Mouse (Mus musculus): Measurements from ENCODE around the gene Gm49373.
"Not testable (repeated sequence)": the region's sequence is repeated elsewhere in the genome, so short reads cannot be mapped to it uniquely, and the experiment has no call there.

The Gm49373 gene

GRCm38 (mm10) chr9:21075625-21076024 lies 2.7 kb upstream of the Gm49373 start:
- in situ Hi-C loops (cut with MboI; ENCODE audit: unreplicated experiment in 2 of 2) = no loop called here

GRCm38 (mm10) chr9:21074173-21074572 lies 1.3 kb upstream of the Gm49373 start:
- in situ Hi-C loops (cut with MboI; ENCODE audit: unreplicated experiment in 2 of 2) = loop anchor here in 1 of 2 experiments (5.0 kb wide), 1 partner anchor 37 kb away; no protein-coding TSS in a partner anchor

GRCm38 (mm10) chr9:21072641-21073040 lies 255 bp downstream of the Gm49373 start:
- in situ Hi-C loops (cut with MboI; ENCODE audit: unreplicated experiment in 2 of 2) = loop anchor here in 1 of 2 experiments (5.0 kb wide), 1 partner anchor 35 kb away; no protein-coding TSS in a partner anchor

DNA sequence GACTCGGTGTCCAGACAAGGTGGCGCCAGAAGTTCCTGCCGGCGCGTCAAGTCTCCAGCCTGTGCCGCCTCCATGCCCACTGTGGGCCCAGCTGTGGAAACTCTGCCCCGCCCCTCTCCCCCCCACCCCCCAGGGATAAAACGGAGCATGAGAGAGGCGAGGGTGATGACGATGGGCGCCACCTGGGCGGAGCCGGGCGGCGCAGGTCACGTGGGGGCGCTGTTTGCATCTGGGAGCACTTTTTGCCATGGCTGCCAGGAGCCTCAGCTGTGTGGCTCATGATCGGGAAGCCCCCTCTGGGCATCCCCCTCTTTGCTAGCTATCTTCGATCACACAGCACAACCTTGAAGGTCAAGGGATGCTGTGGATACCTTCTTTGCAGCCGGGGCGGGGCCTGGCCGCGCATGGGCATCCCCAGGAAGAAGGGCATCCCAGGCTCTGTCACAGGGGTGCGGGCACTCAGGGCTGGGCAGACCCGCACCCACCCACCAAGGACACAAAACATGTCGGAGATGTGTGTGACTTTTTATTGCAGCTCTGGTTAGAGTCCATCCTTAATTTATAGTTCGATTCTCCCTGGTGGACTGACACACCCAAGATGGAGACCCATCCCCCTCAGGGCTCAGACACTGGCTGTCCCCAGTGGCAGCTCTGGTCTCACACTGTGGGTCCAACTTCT lies 5.8 kb downstream of the Gm49373 start, which contains the start of gene Zglp1:
Gene Zglp1 (minus strand): TSS at position 88 of the 679 bp plus-strand sequence.
- in situ Hi-C loops (cut with MboI; ENCODE audit: unreplicated experiment in 2 of 2) = no loop called here

GRCm38 (mm10) chr9:21062928-21063327 lies 10.0 kb downstream of the Gm49373 start:
- in situ Hi-C loops (cut with MboI; ENCODE audit: unreplicated experiment in 2 of 2) = no loop called here

- in situ Hi-C loops (cut with MboI; ENCODE audit: unreplicated experiment in 2 of 2) = no loop called here
Observed at GRCm38 (mm10) chr9:21051578-21051977, 21.3 kb downstream of the Gm49373 start.

GRCm38 (mm10) chr9:21045235-21045634 lies 27.7 kb downstream of the Gm49373 start:
- in situ Hi-C loops (cut with MboI; ENCODE audit: unreplicated experiment in 2 of 2) = no loop called here

DNA sequence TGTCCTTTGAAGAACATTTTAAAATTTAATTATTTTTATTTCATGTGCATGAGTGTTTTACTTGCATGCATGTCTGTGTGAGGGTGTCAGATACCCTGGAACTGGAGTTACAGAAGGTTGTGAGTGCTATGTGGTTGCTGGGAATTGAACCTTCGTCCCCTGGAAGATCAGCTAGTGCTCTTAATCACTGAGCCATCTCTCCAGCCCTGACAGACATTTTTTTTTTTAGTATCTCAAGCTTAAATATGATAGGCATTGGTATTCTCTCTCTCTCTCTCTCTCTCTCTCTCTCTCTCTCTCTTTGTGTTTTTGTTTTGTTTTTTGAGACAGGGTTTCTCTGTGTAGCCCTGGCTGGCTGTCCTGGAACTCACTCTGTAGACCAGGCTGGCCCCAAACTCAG lies 28.1 kb downstream of the Gm49373 start:
- in situ Hi-C loops (cut with MboI; ENCODE audit: unreplicated experiment in 2 of 2) = not testable (repeated sequence)

- in situ Hi-C loops (cut with MboI; ENCODE audit: unreplicated experiment in 2 of 2) = no loop called here
Observed at GRCm38 (mm10) chr9:21043563-21043962, 29.3 kb downstream of the Gm49373 start.

- in situ Hi-C loops (cut with MboI; ENCODE audit: unreplicated experiment in 2 of 2) = no loop called here
Observed at GRCm38 (mm10) chr9:21041308-21041707, 31.6 kb downstream of the Gm49373 start.

GRCm38 (mm10) chr9:21039779-21040178 lies 33.1 kb downstream of the Gm49373 start:
- in situ Hi-C loops (cut with MboI; ENCODE audit: unreplicated experiment in 2 of 2) = loop anchor here in 1 of 2 experiments (5.0 kb wide), 1 partner anchor 33 kb away; the partner anchor contains the start of genes Fdx1l and Gm49373

- in situ Hi-C loops (cut with MboI; ENCODE audit: unreplicated experiment in 2 of 2) = loop anchor here in 1 of 2 experiments (5.0 kb wide), 1 partner anchor 35 kb away; the partner anchor contains the start of genes Fdx1l and Gm49373
Observed at GRCm38 (mm10) chr9:21037481-21037891, 35.4 kb downstream of the Gm49373 start.

DNA sequence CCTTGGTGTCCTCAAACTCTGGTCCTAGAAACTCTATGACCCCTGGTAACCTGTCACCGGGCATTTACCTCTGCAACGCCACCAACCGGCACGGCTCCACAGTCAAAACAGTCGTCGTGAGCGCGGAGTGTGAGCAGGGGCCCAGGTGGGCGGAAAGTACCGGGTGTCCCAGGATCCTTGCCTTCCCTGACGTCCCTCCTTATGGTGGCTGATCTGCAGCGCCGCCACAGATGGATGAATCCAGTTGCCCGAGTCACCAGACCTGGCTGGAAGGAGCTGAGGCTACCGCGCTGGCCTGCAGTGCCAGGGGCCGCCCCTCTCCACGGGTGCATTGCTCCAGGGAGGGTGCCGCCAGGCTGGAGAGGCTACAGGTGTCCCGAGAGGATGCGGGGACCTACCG lies 36.2 kb downstream of the Gm49373 start:
- in situ Hi-C loops (cut with MboI; ENCODE audit: unreplicated experiment in 2 of 2) = loop anchor here in 1 of 2 experiments (5.0 kb wide), 1 partner anchor 36 kb away; the partner anchor contains the start of genes Fdx1l and Gm49373

- in situ Hi-C loops (cut with MboI; ENCODE audit: unreplicated experiment in 2 of 2) = loop anchor here in 1 of 2 experiments (5.0 kb wide), 1 partner anchor 36 kb away; the partner anchor contains the start of genes Fdx1l and Gm49373
Observed at GRCm38 (mm10) chr9:21036161-21036560, 36.7 kb downstream of the Gm49373 start.

GRCm38 (mm10) chr9:21035586-21035985 lies 37.3 kb downstream of the Gm49373 start:
- in situ Hi-C loops (cut with MboI; ENCODE audit: unreplicated experiment in 2 of 2) = loop anchor here in 1 of 2 experiments (5.0 kb wide), 1 partner anchor 37 kb away; the partner anchor contains the start of genes Fdx1l and Gm49373

GRCm38 (mm10) chr9:21034481-21035085 lies 38.3 kb downstream of the Gm49373 start:
- in situ Hi-C loops (cut with MboI; ENCODE audit: unreplicated experiment in 2 of 2) = loop anchor here in 1 of 2 experiments (5.0 kb wide), 1 partner anchor 38 kb away; the partner anchor contains the start of genes Fdx1l and Gm49373

GRCm38 (mm10) chr9:21033136-21033535 lies 39.8 kb downstream of the Gm49373 start:
- in situ Hi-C loops (cut with MboI; ENCODE audit: unreplicated experiment in 2 of 2) = no loop called here

DNA sequence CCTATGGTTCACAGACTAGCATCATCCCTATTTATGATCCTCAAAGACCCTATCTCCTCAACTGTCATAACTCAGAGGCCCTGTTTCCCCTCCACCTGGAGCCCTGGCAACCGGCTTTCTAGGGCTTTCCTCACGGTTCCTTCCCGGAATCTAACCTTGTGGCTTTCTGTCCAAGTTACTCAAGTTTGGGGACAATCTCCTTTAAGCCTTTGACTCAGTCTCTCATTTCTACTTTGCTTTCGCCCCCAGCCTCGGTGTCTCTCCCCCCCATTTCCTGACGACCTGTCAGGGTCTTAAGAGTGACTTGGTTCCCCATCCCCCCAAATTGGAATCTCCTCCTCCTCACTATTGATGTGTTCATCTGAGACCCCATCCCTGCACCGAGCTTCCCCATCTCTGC lies 40.4 kb downstream of the Gm49373 start:
- in situ Hi-C loops (cut with MboI; ENCODE audit: unreplicated experiment in 2 of 2) = no loop called here

DNA sequence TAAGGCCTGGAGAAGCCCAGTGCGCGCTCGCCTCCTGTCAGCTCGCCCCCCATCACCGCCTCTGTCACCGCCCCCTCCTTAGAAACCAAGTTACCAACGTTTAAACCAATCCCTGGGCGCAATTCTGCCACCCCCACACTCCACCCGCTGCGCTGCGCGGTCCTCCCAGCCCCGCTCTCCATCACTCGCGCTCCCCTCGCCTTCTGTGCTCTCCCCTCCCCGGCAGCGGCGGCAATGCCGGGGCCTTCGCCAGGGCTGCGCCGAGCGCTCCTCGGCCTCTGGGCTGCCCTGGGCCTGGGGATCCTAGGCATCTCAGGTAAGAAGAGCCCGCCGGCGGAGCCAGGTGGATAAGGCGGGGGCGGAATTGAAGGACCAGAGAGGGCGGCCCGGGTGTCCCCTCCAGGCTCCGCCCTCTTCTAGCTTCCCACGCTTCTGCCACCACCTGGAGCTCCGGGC lies 41.0 kb downstream of the Gm49373 start, which contains the start of gene Icam5:
Gene Icam5 (plus strand): TSS at position 178 of the 456 bp plus-strand sequence.
- in situ Hi-C loops (cut with MboI; ENCODE audit: unreplicated experiment in 2 of 2) = no loop called here

DNA sequence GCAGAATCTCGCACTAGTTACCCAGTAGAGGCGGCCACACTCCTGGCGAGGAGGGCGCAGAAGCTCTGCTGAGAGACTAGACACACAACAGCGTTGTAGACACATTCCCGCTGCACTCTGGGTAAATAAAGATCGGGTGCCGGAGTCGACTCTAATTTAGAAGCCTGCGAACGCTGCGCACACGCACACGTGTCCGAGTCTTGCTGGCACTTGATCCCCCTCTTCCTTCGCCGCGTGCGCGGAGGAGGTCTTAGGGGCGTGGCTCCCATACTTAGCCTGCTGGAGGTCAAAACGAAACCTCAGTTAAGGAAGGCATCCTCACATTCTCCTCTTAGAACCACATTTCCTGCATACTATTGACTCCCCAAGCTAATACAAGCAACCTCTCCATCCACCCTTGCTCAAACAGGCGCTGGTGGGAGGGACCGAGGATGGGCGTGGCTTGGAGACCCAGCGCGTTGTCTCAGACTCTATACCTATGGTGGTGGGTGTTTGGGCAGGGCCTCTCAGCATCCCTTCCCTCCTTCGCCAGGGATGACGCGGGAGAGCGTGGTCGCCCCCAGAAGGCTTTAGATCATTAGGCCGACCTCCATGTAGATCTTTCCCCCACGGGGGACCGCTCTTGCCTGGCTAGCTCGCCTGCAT lies 41.5 kb downstream of the Gm49373 start:
- in situ Hi-C loops (cut with MboI; ENCODE audit: unreplicated experiment in 2 of 2) = no loop called here
